Mouse (Mus musculus): ENCODE measurements around the gene Pear1. TPM values are rescaled to one million over a fixed set of nuclear protein-coding genes. Genes with fewer than 3 reads are reported as not detected.
A peak's percentile ranks its signal among the peaks of the same experiment; 100 is the strongest.

Gene Pear1
- total and polyA plus RNA-seq, 2 experiments from 2014 or later, result 7.4 to 19.4 TPM

DNA sequence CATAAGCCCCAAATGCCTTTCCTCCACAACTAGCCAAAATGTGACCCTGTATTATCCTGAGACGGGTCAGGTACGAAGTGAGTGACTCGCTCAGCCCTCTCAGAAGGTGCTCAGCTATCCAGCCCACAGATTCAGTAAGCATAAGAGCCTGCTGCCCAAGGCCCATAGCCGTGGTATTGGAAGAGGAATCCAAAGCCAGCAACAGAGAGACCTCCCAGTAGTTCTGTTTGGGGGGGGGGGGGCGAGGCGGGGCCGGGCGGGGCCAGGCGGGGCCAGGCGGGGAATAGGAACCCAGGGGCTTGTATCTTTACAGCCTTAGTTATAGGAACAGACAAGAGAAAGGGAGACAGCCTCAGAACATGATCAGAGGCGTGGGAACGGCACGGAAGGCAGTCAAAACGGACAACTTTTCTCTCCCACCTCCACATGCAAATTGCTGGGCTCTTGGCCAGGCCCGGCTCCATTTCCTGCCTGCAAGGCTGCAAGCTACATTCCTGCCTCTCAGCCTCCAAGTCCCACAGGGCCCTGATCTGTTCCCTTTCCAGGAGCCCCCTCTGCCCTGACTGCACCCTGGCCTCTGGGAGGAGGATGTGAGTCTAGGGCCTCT lies 60.3 kb downstream of the Pear1 start:
- Histone ChIP-seq H3K27ac (peak overlapping the region; percentile 51), H3K4me1 (ENCODE audit: insufficient read depth, low read length) (no peaks in the 10 kb centered on the region; the same call in 1 of the 2 replicates), H3K9ac (replicated peaks; ENCODE audit: low read length) (0 out of 2 replicates have a peak overlapping the region, but pooled peaks have one; percentile 5), H3K4me3 (ENCODE audit: low read length) (no peak overlapping the region), H3K4me2 (ENCODE audit: low read depth, low read length) (0 out of 2 replicates have a peak overlapping the region, but pooled peaks have one; percentile 16), H3K36me3 (ENCODE audit: insufficient read depth, low read length) (no peaks in the 10 kb centered on the region), H3K27me3 (ENCODE audit: insufficient read depth, low read length) (no peaks in the 10 kb centered on the region), H3K9me3 (ENCODE audit: low read length) (no peaks in the 10 kb centered on the region)
- DNase-seq (ENCODE audit: low spot score) (peak; percentile 56), ATAC-seq (no peak)
- TF ChIP-seq CTCF (IDR thresholded peaks at IDR 0.05; ENCODE audit: low read depth), result no peak
- WGBS, result 23% methylated on average over 13 of the region's 15 CpGs

DNA sequence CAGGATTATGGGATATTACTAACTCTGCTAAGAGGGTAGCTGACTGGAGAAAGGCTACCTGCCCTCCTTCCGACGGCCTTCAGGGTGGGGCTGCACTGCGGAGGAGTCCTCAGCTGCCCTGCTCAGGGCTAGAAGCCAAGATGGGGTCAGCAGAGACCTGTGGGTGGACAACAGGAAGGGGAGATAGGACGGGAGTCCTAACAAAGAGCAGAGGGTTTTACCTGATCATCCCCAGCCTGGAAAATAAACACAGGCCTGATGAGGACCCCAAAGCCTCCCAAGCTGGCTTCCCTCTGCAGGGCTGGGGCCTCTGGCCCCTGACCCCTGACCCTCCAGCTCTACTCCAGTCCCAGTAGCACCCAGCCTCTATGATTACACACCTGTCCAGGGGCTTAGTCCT lies 60.9 kb downstream of the Pear1 start:
- DNase-seq (ENCODE audit: low spot score) (no peak), ATAC-seq (no peak)
- Histone ChIP-seq H3K4me3 (ENCODE audit: low read length) (no peak overlapping the region), H3K27ac (0 out of 2 replicates have a peak overlapping the region, but pooled peaks have one; percentile 51), H3K9ac (replicated peaks; ENCODE audit: low read length) (no peak overlapping the region), H3K4me1 (ENCODE audit: insufficient read depth, low read length) (no peaks in the 10 kb centered on the region; the same call in 1 of the 2 replicates), H3K27me3 (ENCODE audit: insufficient read depth, low read length) (no peaks in the 10 kb centered on the region), H3K36me3 (ENCODE audit: insufficient read depth, low read length) (no peaks in the 10 kb centered on the region), H3K9me3 (ENCODE audit: low read length) (no peaks in the 10 kb centered on the region), H3K4me2 (ENCODE audit: low read depth, low read length) (no peak overlapping the region)
- 75% methylated on average over 4 of the region's 4 CpGs for WGBS
- TF ChIP-seq CTCF (IDR thresholded peaks at IDR 0.05; ENCODE audit: low read depth), result no peak

DNA sequence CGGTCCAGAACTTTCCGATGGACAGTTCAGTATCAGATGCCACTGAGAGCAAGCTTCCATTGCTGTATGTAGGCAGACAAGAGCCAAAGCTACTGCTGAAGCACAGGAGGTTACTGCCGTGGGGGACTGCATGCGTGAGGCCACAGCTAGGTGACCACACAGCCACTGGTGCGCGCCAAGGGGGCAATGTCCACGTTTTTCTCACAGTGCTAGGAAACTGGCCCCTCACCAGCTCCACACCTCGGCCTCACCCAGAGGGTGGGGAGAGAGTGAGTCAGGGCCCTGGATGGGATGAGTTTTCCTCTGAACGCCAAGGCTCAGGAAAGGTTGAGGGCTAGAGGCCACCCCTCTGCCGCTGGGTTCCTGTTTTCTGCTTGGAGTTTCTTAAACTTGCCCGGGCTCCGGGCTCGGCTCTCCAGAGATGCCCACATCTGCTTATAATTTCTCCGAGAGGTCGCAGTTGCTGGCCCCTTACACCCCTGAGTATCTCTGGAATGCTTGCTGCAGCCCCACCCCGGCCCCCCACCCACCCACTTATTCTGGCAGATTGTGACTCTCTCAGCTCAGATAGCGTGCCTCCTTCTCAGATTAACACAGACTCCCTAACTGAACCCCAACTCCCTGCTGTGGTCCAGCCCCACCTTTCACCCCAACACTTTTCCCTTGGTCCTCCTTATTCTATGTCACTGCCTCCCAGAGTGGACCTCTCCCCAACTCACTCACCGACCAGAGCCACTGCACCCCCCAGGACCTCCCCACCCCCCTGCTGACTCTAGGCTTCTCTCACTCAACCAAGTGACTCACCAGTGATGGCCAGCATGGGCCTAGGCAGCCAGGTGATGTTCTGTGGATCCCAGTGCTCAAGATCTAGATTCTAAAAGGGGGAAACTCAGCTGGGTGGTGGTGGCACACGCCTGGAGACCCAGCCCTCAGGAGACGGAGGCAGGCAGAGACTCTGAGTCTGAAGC lies 62.4 kb downstream of the Pear1 start:
- Histone ChIP-seq H3K4me1 (ENCODE audit: insufficient read depth, low read length) (no peaks in the 10 kb centered on the region; the same call in 1 of the 2 replicates), H3K4me2 (ENCODE audit: low read depth, low read length) (no peak overlapping the region), H3K9ac (replicated peaks; ENCODE audit: low read length) (no peak overlapping the region), H3K27ac (no peak overlapping the region), H3K27me3 (ENCODE audit: insufficient read depth, low read length) (no peaks in the 10 kb centered on the region), H3K4me3 (ENCODE audit: low read length) (no peak overlapping the region), H3K9me3 (ENCODE audit: low read length) (no peaks in the 10 kb centered on the region), H3K36me3 (ENCODE audit: insufficient read depth, low read length) (no peaks in the 10 kb centered on the region)
- ATAC-seq (no peak), DNase-seq (ENCODE audit: low spot score) (no peak)
- no peak for TF ChIP-seq CTCF (IDR thresholded peaks at IDR 0.05; ENCODE audit: low read depth)
- 74% methylated on average over 20 of the region's 20 CpGs for WGBS

DNA sequence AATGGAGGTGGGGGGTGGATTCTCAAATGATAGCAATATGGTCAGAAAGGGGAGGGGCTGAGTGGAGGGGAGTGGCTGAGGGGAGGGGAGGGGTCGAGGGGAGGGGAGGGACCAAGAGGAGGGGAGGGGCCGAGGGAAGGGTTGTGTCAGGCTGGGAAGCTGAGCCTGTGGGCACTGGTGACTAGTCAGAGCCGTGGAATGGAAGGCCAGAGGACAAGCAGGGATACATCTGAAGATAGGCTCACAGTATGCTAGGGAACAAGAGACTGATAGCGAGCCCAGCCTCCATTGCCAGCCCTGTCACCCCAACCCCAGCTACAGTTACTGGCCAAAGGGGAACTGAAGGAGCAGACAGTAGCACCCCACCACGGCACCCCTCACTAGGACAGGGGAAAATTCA lies 65.5 kb downstream of the Pear1 start:
- ATAC-seq, result no peak
- WGBS, result 47% methylated on average over 4 of the region's 5 CpGs

DNA sequence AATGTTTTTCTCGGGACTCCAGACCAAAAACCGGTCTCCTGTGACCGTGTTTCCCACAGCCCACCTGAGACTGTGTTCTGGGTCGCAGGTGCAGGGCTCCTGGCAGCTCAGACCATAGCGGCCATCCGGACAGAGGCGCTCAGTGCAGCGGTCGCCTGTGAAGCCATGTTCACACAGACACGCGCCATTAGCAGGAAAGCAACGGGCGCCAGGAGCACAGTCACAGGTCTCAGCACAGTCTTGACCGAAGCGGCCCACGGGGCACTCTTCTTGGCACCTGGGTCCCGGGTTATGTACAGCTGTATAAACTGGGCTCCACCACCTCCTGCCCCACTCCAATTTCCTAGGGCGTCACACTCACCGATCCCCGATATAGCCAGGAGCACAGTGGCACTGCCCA lies 67.6 kb downstream of the Pear1 start:
- Histone ChIP-seq H3K36me3 (ENCODE audit: insufficient read depth, low read length) (no peaks in the 10 kb centered on the region), H3K9me3 (ENCODE audit: low read length) (no peaks in the 10 kb centered on the region), H3K9ac (replicated peaks; ENCODE audit: low read length) (peak overlapping the region; percentile 39; the same call in 1 of the 2 replicates), H3K4me1 (ENCODE audit: insufficient read depth, low read length) (no peaks in the 10 kb centered on the region), H3K4me3 (ENCODE audit: low read length) (peak overlapping the region; percentile 29), H3K4me2 (ENCODE audit: low read depth, low read length) (peak overlapping the region; percentile 51), H3K27ac (no peak overlapping the region), H3K27me3 (ENCODE audit: insufficient read depth, low read length) (no peaks in the 10 kb centered on the region)
- WGBS, result 57% methylated on average over 20 of the region's 20 CpGs
- DNase-seq (ENCODE audit: low spot score) (no peak), ATAC-seq (peak; percentile 28; the same call in 1 of the 2 replicates)
- TF ChIP-seq CTCF (IDR thresholded peaks at IDR 0.05; ENCODE audit: low read depth), result no peak

More for the DNA sequence above, 65.5 kb downstream of the Pear1 start:
- Histone ChIP-seq H3K27ac (no peak overlapping the region), H3K36me3 (ENCODE audit: insufficient read depth, low read length) (no peaks in the 10 kb centered on the region), H3K9ac (replicated peaks; ENCODE audit: low read length) (no peak overlapping the region), H3K4me3 (ENCODE audit: low read length) (no peak overlapping the region), H3K9me3 (ENCODE audit: low read length) (no peaks in the 10 kb centered on the region), H3K4me2 (ENCODE audit: low read depth, low read length) (no peak overlapping the region), H3K4me1 (ENCODE audit: insufficient read depth, low read length) (no peaks in the 10 kb centered on the region; the same call in 1 of the 2 replicates), H3K27me3 (ENCODE audit: insufficient read depth, low read length) (no peaks in the 10 kb centered on the region)
- no peak for DNase-seq (ENCODE audit: low spot score)
- no peak for TF ChIP-seq CTCF (IDR thresholded peaks at IDR 0.05; ENCODE audit: low read depth)

DNA sequence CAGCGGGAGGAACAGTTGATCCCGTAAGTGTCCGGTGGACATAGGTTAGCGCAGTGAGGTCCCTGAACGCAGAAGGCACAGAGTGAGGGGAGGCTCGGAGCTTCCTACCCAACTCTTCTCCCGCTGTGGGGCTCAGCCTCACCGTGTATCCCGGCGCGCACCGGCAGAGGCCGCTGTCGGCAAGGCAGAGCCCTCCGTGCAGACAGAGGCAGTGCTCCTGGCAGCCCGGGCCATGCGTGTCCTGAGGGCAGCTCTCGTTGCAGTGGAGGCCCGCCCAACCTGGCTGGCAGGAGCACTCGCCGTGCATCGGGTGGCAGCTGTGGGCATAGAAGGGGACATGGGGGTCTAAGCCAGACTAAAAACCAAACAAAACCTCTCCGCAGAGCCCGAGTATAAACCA lies 68.1 kb downstream of the Pear1 start:
- peak; percentile 88 for ATAC-seq
- H3K4me3 ChIP-seq (ENCODE audit: low read length), result peak overlapping the region; percentile 29
- H3K9ac ChIP-seq (replicated peaks; ENCODE audit: low read length), result peak overlapping the region; percentile 39; the same call in 1 of the 2 replicates
- 4% methylated on average over 24 of the region's 24 CpGs for WGBS
- no peak overlapping the region for H3K27ac ChIP-seq
- peak overlapping the region; percentile 51 for H3K4me2 ChIP-seq (ENCODE audit: low read depth, low read length)
- no peaks in the 10 kb centered on the region for H3K4me1 ChIP-seq (ENCODE audit: insufficient read depth, low read length)
- TF ChIP-seq CTCF (IDR thresholded peaks at IDR 0.05; ENCODE audit: low read depth), result peak; percentile 99
- H3K27me3 ChIP-seq (ENCODE audit: insufficient read depth, low read length), result no peaks in the 10 kb centered on the region
- peak; percentile 86 for DNase-seq (ENCODE audit: low spot score)
- H3K9me3 ChIP-seq (ENCODE audit: low read length), result no peaks in the 10 kb centered on the region
- no peaks in the 10 kb centered on the region for H3K36me3 ChIP-seq (ENCODE audit: insufficient read depth, low read length)

All from hindbrain, postnatal 0 days (tissue).